10 mouse cellular contexts compared by ENCODE assay signal in the genomic region with DNA sequence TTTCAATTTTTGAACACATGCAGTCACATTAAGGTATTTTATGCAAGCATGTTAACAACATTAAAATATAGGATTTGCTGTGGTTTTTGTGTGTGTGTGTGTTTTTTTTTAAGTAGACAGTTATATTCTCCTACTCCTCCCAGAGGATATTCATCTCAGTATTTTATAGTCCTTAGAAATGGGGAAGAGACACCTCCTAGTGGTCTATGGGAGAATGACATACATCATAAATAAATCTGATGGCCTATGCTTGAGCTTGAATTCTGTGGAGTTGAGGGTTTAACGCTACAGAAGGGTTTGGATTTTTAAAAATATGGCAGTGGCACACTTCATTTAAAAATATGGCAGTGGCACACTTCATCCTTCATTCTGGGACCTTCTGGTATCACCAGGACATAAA. TPM values are rescaled to one million over a fixed set of nuclear protein-coding genes. Genes with fewer than 3 reads are reported as not detected.
DNase-seq lines count a peak whose midpoint lies in the region; ATAC-seq and TF ChIP-seq lines count a peak whose summit lies in the region.
"Had no signal": no experiment of that assay in that cellular context is flagged by ENCODE, and none has a peak within 500 bp of the region (broad histone marks: within the 10 kb centered on the region; RNA-seq: fewer than 3 reads in every experiment).

No protein-coding gene starts in this region.

- no peak for TF ChIP-seq EP300 in CH12.LX (IDR thresholded peaks at IDR 0.05; ENCODE audit: low read length)

- H3K79me2 ChIP-seq in CH12.LX (replicated peaks; ENCODE audit: control insufficient read depth, extremely low read depth, insufficient read depth, poor library complexity, severe bottlenecking): no peaks in the 10 kb centered on the region

- no peak overlapping the region for H3K9ac ChIP-seq in CH12.LX (ENCODE audit: insufficient read depth, low read depth)
- H3K9ac ChIP-seq: lung, embryonic 15.5 days had no signal

- H3K36me3 ChIP-seq in CH12.LX (replicated peaks in 1 of 2; ENCODE audit: control insufficient read depth in 1 of 2, insufficient read depth in 1 of 2, low read length in 1 of 2): no peaks in the 10 kb centered on the region
- H3K36me3 ChIP-seq: lung, embryonic 15.5 days had no signal

- no peak overlapping the region for H3K27ac ChIP-seq in CH12.LX (ENCODE audit: insufficient read depth, low read depth)
- H3K27ac ChIP-seq: lung, embryonic 15.5 days had no signal

- TF ChIP-seq RAD21 in CH12.LX (IDR thresholded peaks at IDR 0.05; ENCODE audit: low read depth, low read length): peak; percentile 79

- TF ChIP-seq CTCF in CH12.LX (conservative IDR thresholded peaks at IDR 0.05 in 1 of 2, IDR thresholded peaks at IDR 0.05 in 1 of 2; ENCODE audit: low read depth in 2 of 2, low read length in 2 of 2): peak; percentile 33 to 82; a peak in 3 of 4 replicates

- dilution Hi-C loops in CH12.LX (cut with MboI; ENCODE audit: extremely low pct_ligation_motif_present, extremely low pct_unique_long_range_greater_than_20kb, low sequenced_read_pairs): no loop called here

- peak; percentile 60 for DNase-seq in kidney, adult 9 months
- DNase-seq in kidney, adult 11 months: no peak
- DNase-seq in CH12.LX (ENCODE audit: extremely low read depth): peak; percentile 43
- DNase-seq in MEL-GATA-1-ER (ENCODE audit: extremely low read depth, low read depth): peak; percentile 25
- DNase-seq: right cerebral cortex, postnatal 14 days had no signal

- H3K9me3 ChIP-seq in CH12.LX (replicated peaks; ENCODE audit: low read length): peaks cover 4% of the 10 kb centered on the region
- H3K9me3 ChIP-seq: lung, embryonic 15.5 days had no signal

- in situ Hi-C loops in CH12.LX (cut with MboI; ENCODE audit: low pct_ligation_motif_present, low pct_unique_long_range_greater_than_20kb, low sequenced_read_pairs): loop anchor here (25.0 kb wide), 1 partner anchor 104 kb away; no protein-coding TSS in a partner anchor

- no peaks in the 10 kb centered on the region for H3K4me1 ChIP-seq in CH12.LX (ENCODE audit: control insufficient read depth in 1 of 2, insufficient read depth in 2 of 2)
- H3K4me1 ChIP-seq: lung, embryonic 15.5 days had no signal

- H3K4me3 ChIP-seq in CH12.LX (replicated peaks in 1 of 3; ENCODE audit: low read depth in 2 of 3, low read length in 2 of 3, poor library complexity in 1 of 3): no peak overlapping the region
- H3K4me3 ChIP-seq: lung, embryonic 15.5 days had no signal

- peak; percentile 63 for ATAC-seq in granulocyte monocyte progenitor cell, adult 5-6 weeks (replicated peaks; ENCODE audit: poor library complexity, severe bottlenecking)
- ATAC-seq in inflammation-experienced regulatory T-cells, adult 6 months: no peak
- ATAC-seq in activated CD4-positive, CD25-positive, alpha-beta regulatory T cell, adult 4 months: no peak

- no peak overlapping the region for H3K4me2 ChIP-seq in CH12.LX (ENCODE audit: insufficient read depth, low read depth, poor library complexity, severe bottlenecking)
- H3K4me2 ChIP-seq: lung, embryonic 15.5 days had no signal

- no peaks in the 10 kb centered on the region for H3K27me3 ChIP-seq in CH12.LX (replicated peaks)
- H3K27me3 ChIP-seq: lung, embryonic 15.5 days had no signal

- no peak for TF ChIP-seq POLR2A in CH12.LX (IDR thresholded peaks at IDR 0.05; ENCODE audit: low read depth, low read length)

TF ChIP-seq in CH12.LX, 34 proteins besides CTCF, POLR2A, EP300 and RAD21:
- TF ChIP-seq CHD2 (IDR thresholded peaks at IDR 0.05; ENCODE audit: low read length): no peak
- no peak for TF ChIP-seq GABPA (IDR thresholded peaks at IDR 0.05; ENCODE audit: insufficient replicate concordance, low read depth, low read length)
- TF ChIP-seq ZC3H11A (IDR thresholded peaks at IDR 0.05; ENCODE audit: low read depth, low read length): peak; percentile 50; the same call in 1 of the 2 replicates
- TF ChIP-seq SMC3 (IDR thresholded peaks at IDR 0.05; ENCODE audit: low read depth, low read length): peak; percentile 79
- TF ChIP-seq JUND (conservative IDR thresholded peaks at IDR 0.05; ENCODE audit: low read depth, low read length): peak; percentile 34; the same call in 1 of the 2 replicates
TF ChIP-seq in CH12.LX: peak in this region for 3.

RNA-seq across cellular contexts. Expression of a gene that starts 46.0 kb away (rescaled TPM):
- total RNA-seq in CH12.LX (2012; rRNA removed) (not detected in 2 replicates), CH12.LX (2014; rRNA removed) (not detected in 2 replicates)
- polyA plus RNA-seq in CH12.LX (2012; ENCODE audit: insufficient read length, low read depth): not detected in 2 replicates
- not detected in 2 replicates for total RNA-seq in granulocyte monocyte progenitor cell, adult 5-6 weeks (2014; fragmentation: Nextera tagmentation)
- 0.36 TPM in 1 of 2 replicates, not detected in the other for total RNA-seq in granulocyte monocyte progenitor cell, adult 5-6 weeks (2017)
- not detected for polyA plus RNA-seq in inflammation-experienced regulatory T-cells, adult 6 months (2017; shearing (Covaris generic))
- polyA plus RNA-seq in activated CD4-positive, CD25-positive, alpha-beta regulatory T cell, adult 4 months (2017; shearing (Covaris generic)): not detected
- polyA plus RNA-seq: lung, embryonic 15.5 days had no signal

RNA-seq across cellular contexts. Expression of a gene that starts 54.1 kb away (rescaled TPM):
- total RNA-seq in CH12.LX (2012; rRNA removed) (not detected in 2 replicates), CH12.LX (2014; rRNA removed) (not detected in 2 replicates)
- polyA plus RNA-seq in CH12.LX (2012; ENCODE audit: insufficient read length, low read depth): 0.08 and 0.09 TPM in 2 replicates
- not detected in 2 replicates for total RNA-seq in granulocyte monocyte progenitor cell, adult 5-6 weeks (2014; fragmentation: Nextera tagmentation)
- total RNA-seq in granulocyte monocyte progenitor cell, adult 5-6 weeks (2017): not detected in 2 replicates
- polyA plus RNA-seq in inflammation-experienced regulatory T-cells, adult 6 months (2017; shearing (Covaris generic)): not detected
- not detected for polyA plus RNA-seq in activated CD4-positive, CD25-positive, alpha-beta regulatory T cell, adult 4 months (2017; shearing (Covaris generic))
- total RNA-seq: heart, postnatal 14 days had no signal
- polyA plus RNA-seq: lung, embryonic 15.5 days had no signal
